Comparison of ENCODE assay signal across 16 mouse cellular contexts in genomic region chr16:21854589-21855284, GRCm38 (mm10).
DNase-seq lines count a peak whose midpoint lies in the region; ATAC-seq lines count a peak whose summit lies in the region.
"Had no signal": no experiment of that assay in that cellular context is flagged by ENCODE, and none has a peak within 500 bp of the region (broad histone marks: within the 10 kb centered on the region; RNA-seq: fewer than 3 reads in every experiment).

No protein-coding gene starts in this region.

- no peak overlapping the region for H3K9ac ChIP-seq in hindbrain, embryonic 11.5 days (ENCODE audit: low read depth, low read length)
- H3K9ac ChIP-seq in neural tube, embryonic 15.5 days (replicated peaks) = no peak overlapping the region
- H3K9ac ChIP-seq: embryonic facial prominence, embryonic 13.5 days; heart, embryonic 15.5 days; liver, embryonic 13.5 days had no signal

- ATAC-seq in cerebellum, adult (ENCODE audit: insufficient number of reproducible peaks, low FRiP score, low TSS enrichment) = 0 out of 2 replicates have a peak, but pooled peaks have one; percentile 33
- no peak for ATAC-seq in hindbrain, embryonic 11.5 days (ENCODE audit: low FRiP score)
- no peak for ATAC-seq in neural tube, embryonic 15.5 days (ENCODE audit: low FRiP score)

- no peak overlapping the region for H3K4me2 ChIP-seq in hindbrain, embryonic 11.5 days (replicated peaks; ENCODE audit: low read depth, low read length)
- no peak overlapping the region for H3K4me2 ChIP-seq in neural tube, embryonic 15.5 days
- H3K4me2 ChIP-seq: embryonic facial prominence, embryonic 13.5 days; heart, embryonic 15.5 days; liver, embryonic 13.5 days had no signal

- peaks cover 9% of the 10 kb centered on the region; the same call in 1 of the 2 replicates for H3K4me1 ChIP-seq in hindbrain, embryonic 11.5 days (replicated peaks; ENCODE audit: control insufficient read depth, insufficient read depth, low read length)
- H3K4me1 ChIP-seq in neural tube, embryonic 15.5 days = peaks cover 50% of the 10 kb centered on the region

- H3K4me3 ChIP-seq in hindbrain, embryonic 11.5 days (ENCODE audit: low read depth, low read length) = no peak overlapping the region
- H3K4me3 ChIP-seq in neural tube, embryonic 15.5 days (replicated peaks) = no peak overlapping the region
- H3K4me3 ChIP-seq: embryonic facial prominence, embryonic 13.5 days; heart, embryonic 15.5 days; liver, embryonic 13.5 days; midbrain, embryonic 10.5 days had no signal

- no peaks in the 10 kb centered on the region for H3K9me3 ChIP-seq in hindbrain, embryonic 11.5 days (ENCODE audit: control insufficient read depth, low read length)
- no peaks in the 10 kb centered on the region for H3K9me3 ChIP-seq in neural tube, embryonic 15.5 days (replicated peaks)
- H3K9me3 ChIP-seq: embryonic facial prominence, embryonic 13.5 days; heart, embryonic 15.5 days; liver, embryonic 13.5 days; midbrain, embryonic 10.5 days had no signal

- no peaks in the 10 kb centered on the region for H3K36me3 ChIP-seq in hindbrain, embryonic 11.5 days (ENCODE audit: control insufficient read depth, insufficient read depth, low read length)
- H3K36me3 ChIP-seq in neural tube, embryonic 15.5 days = no peaks in the 10 kb centered on the region
- H3K36me3 ChIP-seq: embryonic facial prominence, embryonic 13.5 days; heart, embryonic 15.5 days; liver, embryonic 13.5 days; midbrain, embryonic 10.5 days had no signal

- 82% methylated on average over 5 of the region's 5 CpGs for WGBS in hindbrain, embryonic 11.5 days
- 54% methylated on average over 5 of the region's 5 CpGs for WGBS in neural tube, embryonic 15.5 days

- no peaks in the 10 kb centered on the region for H3K27me3 ChIP-seq in hindbrain, embryonic 11.5 days (ENCODE audit: control insufficient read depth, insufficient read depth, low read length)
- no peaks in the 10 kb centered on the region for H3K27me3 ChIP-seq in neural tube, embryonic 15.5 days (replicated peaks)
- H3K27me3 ChIP-seq: embryonic facial prominence, embryonic 13.5 days; heart, embryonic 15.5 days; liver, embryonic 13.5 days had no signal

- 0 out of 2 replicates have a peak overlapping the region, but pooled peaks have one; percentile 11 for H3K27ac ChIP-seq in hindbrain, embryonic 11.5 days (ENCODE audit: low read depth, low read length)
- H3K27ac ChIP-seq in neural tube, embryonic 15.5 days (replicated peaks) = peak overlapping the region; percentile 80
- H3K27ac ChIP-seq: embryonic facial prominence, embryonic 13.5 days; heart, embryonic 15.5 days; liver, embryonic 13.5 days; midbrain, embryonic 10.5 days had no signal

- DNase-seq in cerebellum, adult 11 months = no peak
- DNase-seq in left cerebral cortex, postnatal 25 days (ENCODE audit: low spot score in 2 of 2) = peak; percentile 18 to 37
- no peak for DNase-seq in left cerebral cortex, adult 18-20 months (ENCODE audit: low spot score in 2 of 2)
- DNase-seq in hindbrain, embryonic 11.5 days (ENCODE audit: low spot score) = no peak
- DNase-seq in thymus, postnatal 25 days = no peak
- no peak for DNase-seq in right cerebral cortex, postnatal 14 days
- DNase-seq: adrenal gland, adult 8-10 months; kidney, adult 11 months; liver, embryonic 13.5 days; lung, postnatal 14 days; right cerebral cortex, postnatal 25 days had no signal

- intact Hi-C loops in left cerebral cortex, postnatal 25 days (cut with DNase I) = no loop called here

Comparison
In these comparisons a context has a peak if more than half of its experiments do, and no peak if none do; other contexts are left out.
1. DNase-seq: peak in left cerebral cortex, postnatal 25 days (2 of 2); none in cerebellum, adult 11 months (single experiment), left cerebral cortex, adult 18-20 months (0 of 2), hindbrain, embryonic 11.5 days (single experiment), thymus, postnatal 25 days (single experiment) and right cerebral cortex, postnatal 14 days (single experiment).